ENCODE assay signal across 14 mouse cellular contexts in genomic region chr6:43435987-43436541, GRCm38 (mm10).
DNase-seq lines count a peak whose midpoint lies in the region; ATAC-seq and TF ChIP-seq lines count a peak whose summit lies in the region.
"Had no signal": no experiment of that assay in that cellular context is flagged by ENCODE, and none has a peak within 500 bp of the region (broad histone marks: within the 10 kb centered on the region; RNA-seq: fewer than 3 reads in every experiment).

No protein-coding gene starts in this region.

- no peaks in the 10 kb centered on the region for H3K36me3 ChIP-seq in hindbrain, embryonic 14.5 days (replicated peaks; ENCODE audit: control insufficient read depth, insufficient read depth)
- H3K36me3 ChIP-seq in hindbrain, embryonic 10.5 days = no peaks in the 10 kb centered on the region
- H3K36me3 ChIP-seq in midbrain, embryonic 15.5 days (replicated peaks) = no peaks in the 10 kb centered on the region
- H3K36me3 ChIP-seq in midbrain, embryonic 11.5 days (ENCODE audit: control insufficient read depth, insufficient read depth, low read length) = no peaks in the 10 kb centered on the region
- no peaks in the 10 kb centered on the region for H3K36me3 ChIP-seq in forebrain, embryonic 16.5 days (ENCODE audit: control insufficient read depth, insufficient read depth)
- H3K36me3 ChIP-seq: G1E; heart, embryonic 15.5 days; midbrain, embryonic 12.5 days; neural tube, embryonic 13.5 days had no signal

- DNase-seq in hindbrain, embryonic 14.5 days (ENCODE audit: low spot score) = peak; percentile 70
- DNase-seq in hindbrain, embryonic 10.5 days (ENCODE audit: low spot score) = no peak
- no peak for DNase-seq in midbrain, embryonic 11.5 days (ENCODE audit: low spot score, missing footprints)
- DNase-seq in cerebellum, adult 2 months = peak; percentile 65 to 68
- DNase-seq in urinary bladder, postnatal 25 days (ENCODE audit: low spot score) = no peak
- DNase-seq: adrenal gland, postnatal 36 days; kidney, adult 9 months had no signal

- H3K27ac ChIP-seq in hindbrain, embryonic 14.5 days = no peak overlapping the region
- no peak overlapping the region for H3K27ac ChIP-seq in hindbrain, embryonic 10.5 days
- H3K27ac ChIP-seq in midbrain, embryonic 15.5 days = no peak overlapping the region
- no peak overlapping the region for H3K27ac ChIP-seq in midbrain, embryonic 11.5 days (ENCODE audit: low read depth, low read length)
- no peak overlapping the region for H3K27ac ChIP-seq in cerebellum, adult 2 months (ENCODE audit: insufficient read depth, low read length)
- H3K27ac ChIP-seq in forebrain, embryonic 16.5 days (ENCODE audit: low read length) = no peak overlapping the region
- H3K27ac ChIP-seq: heart, embryonic 15.5 days; liver, embryonic 14.5 days; midbrain, embryonic 12.5 days; neural tube, embryonic 13.5 days had no signal

- no peak overlapping the region for H3K4me2 ChIP-seq in hindbrain, embryonic 14.5 days (replicated peaks)
- no peak overlapping the region for H3K4me2 ChIP-seq in midbrain, embryonic 15.5 days
- no peak overlapping the region for H3K4me2 ChIP-seq in midbrain, embryonic 11.5 days
- no peak overlapping the region for H3K4me2 ChIP-seq in forebrain, embryonic 16.5 days (ENCODE audit: low read length)
- H3K4me2 ChIP-seq: heart, embryonic 15.5 days; midbrain, embryonic 12.5 days; neural tube, embryonic 13.5 days had no signal

- H3K9me3 ChIP-seq in hindbrain, embryonic 14.5 days (ENCODE audit: control insufficient read depth, low read length) = no peaks in the 10 kb centered on the region
- no peaks in the 10 kb centered on the region for H3K9me3 ChIP-seq in hindbrain, embryonic 10.5 days
- H3K9me3 ChIP-seq in midbrain, embryonic 15.5 days = no peaks in the 10 kb centered on the region
- H3K9me3 ChIP-seq in midbrain, embryonic 11.5 days (ENCODE audit: control insufficient read depth, low read length) = no peaks in the 10 kb centered on the region
- no peaks in the 10 kb centered on the region for H3K9me3 ChIP-seq in forebrain, embryonic 16.5 days (ENCODE audit: control insufficient read depth, low read length)
- H3K9me3 ChIP-seq: G1E; heart, embryonic 15.5 days; midbrain, embryonic 12.5 days; neural tube, embryonic 13.5 days had no signal

- H3K4me1 ChIP-seq in hindbrain, embryonic 14.5 days (replicated peaks; ENCODE audit: control insufficient read depth, insufficient read depth, low read length) = no peaks in the 10 kb centered on the region
- no peaks in the 10 kb centered on the region for H3K4me1 ChIP-seq in hindbrain, embryonic 10.5 days (replicated peaks)
- H3K4me1 ChIP-seq in midbrain, embryonic 15.5 days = no peaks in the 10 kb centered on the region
- H3K4me1 ChIP-seq in midbrain, embryonic 11.5 days (ENCODE audit: control insufficient read depth, insufficient read depth, low read length) = no peaks in the 10 kb centered on the region
- H3K4me1 ChIP-seq in cerebellum, adult 2 months (ENCODE audit: control insufficient read depth, insufficient read depth, low read length) = peaks cover 9% of the 10 kb centered on the region; the same call in 1 of the 2 replicates
- H3K4me1 ChIP-seq in forebrain, embryonic 16.5 days (replicated peaks; ENCODE audit: control insufficient read depth, insufficient read depth, low read length) = no peaks in the 10 kb centered on the region
- H3K4me1 ChIP-seq: heart, embryonic 15.5 days; midbrain, embryonic 12.5 days; neural tube, embryonic 13.5 days had no signal

- H3K4me3 ChIP-seq in hindbrain, embryonic 14.5 days (replicated peaks; ENCODE audit: low read length) = no peak overlapping the region
- H3K4me3 ChIP-seq in hindbrain, embryonic 10.5 days = no peak overlapping the region
- no peak overlapping the region for H3K4me3 ChIP-seq in midbrain, embryonic 15.5 days
- no peak overlapping the region for H3K4me3 ChIP-seq in midbrain, embryonic 11.5 days (ENCODE audit: low read depth, low read length)
- no peak overlapping the region for H3K4me3 ChIP-seq in cerebellum, adult 2 months (replicated peaks; ENCODE audit: insufficient read depth, low read depth, low read length)
- H3K4me3 ChIP-seq in forebrain, embryonic 16.5 days (replicated peaks; ENCODE audit: low read length) = no peak overlapping the region
- H3K4me3 ChIP-seq: heart, embryonic 15.5 days; midbrain, embryonic 12.5 days; neural tube, embryonic 13.5 days had no signal

- 81% methylated on average over 2 of the region's 2 CpGs for WGBS in hindbrain, embryonic 14.5 days
- 87% methylated on average over 2 of the region's 2 CpGs for WGBS in hindbrain, embryonic 10.5 days
- 64% methylated on average over 2 of the region's 2 CpGs for WGBS in midbrain, embryonic 15.5 days
- WGBS in midbrain, embryonic 11.5 days = 81% methylated on average over 2 of the region's 2 CpGs
- 36% methylated on average over 2 of the region's 2 CpGs for WGBS in cerebellum, adult 2 months
- whole genome bisulfite sequencing in forebrain, embryonic 16.5 days = 51% methylated on average over 2 of the region's 2 CpGs

- peak; percentile 53; the same call in 1 of the 2 replicates for ATAC-seq in hindbrain, embryonic 14.5 days (ENCODE audit: low FRiP score)
- ATAC-seq in midbrain, embryonic 15.5 days (replicated peaks) = peak; percentile 42; the same call in 1 of the 2 replicates
- no peak for ATAC-seq in midbrain, embryonic 11.5 days (ENCODE audit: low FRiP score)
- peak; percentile 78 for ATAC-seq in forebrain, embryonic 16.5 days

- H3K27me3 ChIP-seq in hindbrain, embryonic 14.5 days (ENCODE audit: control insufficient read depth, insufficient read depth, low read length) = no peaks in the 10 kb centered on the region
- no peaks in the 10 kb centered on the region for H3K27me3 ChIP-seq in hindbrain, embryonic 10.5 days (ENCODE audit: insufficient read depth, poor library complexity, severe bottlenecking)
- no peaks in the 10 kb centered on the region for H3K27me3 ChIP-seq in midbrain, embryonic 15.5 days (replicated peaks)
- no peaks in the 10 kb centered on the region for H3K27me3 ChIP-seq in midbrain, embryonic 11.5 days (ENCODE audit: control insufficient read depth, insufficient read depth, low read length)
- H3K27me3 ChIP-seq in cerebellum, adult 2 months (ENCODE audit: control insufficient read depth, insufficient read depth, low read length) = no peaks in the 10 kb centered on the region
- H3K27me3 ChIP-seq in forebrain, embryonic 16.5 days (replicated peaks; ENCODE audit: control insufficient read depth, insufficient read depth, low read length) = no peaks in the 10 kb centered on the region
- H3K27me3 ChIP-seq: heart, embryonic 15.5 days; midbrain, embryonic 12.5 days; neural tube, embryonic 13.5 days had no signal

- TF ChIP-seq CTCF in cerebellum, adult 2 months (IDR thresholded peaks at IDR 0.05; ENCODE audit: borderline replicate concordance, insufficient read depth, low read depth, low read length) = no peak

- no peak for TF ChIP-seq POLR2A in cerebellum, adult 2 months (IDR thresholded peaks at IDR 0.05; ENCODE audit: borderline replicate concordance, insufficient read depth, low read length)

- H3K9ac ChIP-seq in hindbrain, embryonic 14.5 days = no peak overlapping the region
- H3K9ac ChIP-seq in midbrain, embryonic 15.5 days = no peak overlapping the region
- H3K9ac ChIP-seq in midbrain, embryonic 11.5 days (ENCODE audit: low read length) = no peak overlapping the region
- no peak overlapping the region for H3K9ac ChIP-seq in forebrain, embryonic 16.5 days (replicated peaks; ENCODE audit: low read depth, low read length)
- H3K9ac ChIP-seq: heart, embryonic 15.5 days; liver, embryonic 14.5 days; midbrain, embryonic 12.5 days; neural tube, embryonic 13.5 days had no signal

Comparison
In these comparisons a context has a peak if more than half of its experiments do, and no peak if none do; other contexts are left out.
1. DNase-seq: peak in hindbrain, embryonic 14.5 days (single experiment) and cerebellum, adult 2 months (2 of 2); none in hindbrain, embryonic 10.5 days (single experiment), midbrain, embryonic 11.5 days (single experiment) and urinary bladder, postnatal 25 days (single experiment).